Mouse (Mus musculus) naive thymus-derived CD4-positive, alpha-beta T cell, adult 2 months (primary cell): Measurements from ENCODE around the gene Rnaset2b.
"Not testable (repeated sequence)": the region's sequence is repeated elsewhere in the genome, so short reads cannot be mapped to it uniquely, and the experiment has no call there.

Experiments
- DNase-seq: peaks from one replicate; pipeline ENCODE4 v3.0.0-alpha.2; 2011; ENCODE audit warnings: low read depth

Gene Rnaset2b

DNA sequence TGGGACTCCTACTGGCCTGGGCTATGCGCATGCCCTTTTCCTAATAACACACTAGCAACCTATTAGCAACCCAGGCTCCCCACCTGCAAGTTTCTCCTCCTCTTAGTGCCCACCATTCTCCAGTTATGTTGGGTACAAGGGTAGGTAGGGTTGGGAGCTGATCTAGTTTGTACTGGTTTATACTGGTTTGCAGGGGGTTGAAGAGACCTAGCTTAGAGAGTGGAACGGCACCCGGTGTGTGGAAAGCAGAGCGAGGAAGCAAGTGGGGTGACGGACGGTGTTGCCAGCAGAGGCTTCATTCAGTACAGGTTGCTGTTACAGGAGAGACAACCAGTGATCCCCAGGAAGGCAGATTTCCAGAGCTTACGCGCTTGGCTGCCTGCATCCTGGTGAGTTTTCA lies at the start of gene Rnaset2b:
Gene Rnaset2b, plus strand, starts transcription at position 301 of the 400 bp plus-strand sequence.
- not testable (repeated sequence) for DNase-seq

DNA sequence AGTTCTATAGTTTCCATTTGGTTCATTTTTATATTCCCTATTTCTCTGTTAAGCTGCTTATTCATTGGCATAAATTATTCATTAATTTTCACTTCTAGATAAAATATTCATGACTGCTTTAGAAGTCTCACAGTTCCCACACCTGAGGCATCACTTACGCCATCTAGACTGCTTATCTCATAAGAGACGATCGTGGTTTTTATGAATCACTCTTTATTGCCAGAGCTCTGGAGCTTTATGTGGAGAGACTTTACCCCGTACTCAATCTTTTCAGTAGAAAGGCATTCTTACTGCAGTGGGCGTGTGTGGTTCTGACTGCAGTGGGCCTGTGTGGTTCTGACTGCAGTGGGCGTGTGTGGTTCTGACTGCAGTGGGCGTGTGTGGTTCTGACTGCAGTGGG lies 38.8 kb upstream of the Rnaset2b start:
- not testable (repeated sequence) for DNase-seq

- DNase-seq = not testable (repeated sequence)
Observed at GRCm38 (mm10) chr17:6942560-6942959, 27.9 kb upstream of the Rnaset2b start.

DNA sequence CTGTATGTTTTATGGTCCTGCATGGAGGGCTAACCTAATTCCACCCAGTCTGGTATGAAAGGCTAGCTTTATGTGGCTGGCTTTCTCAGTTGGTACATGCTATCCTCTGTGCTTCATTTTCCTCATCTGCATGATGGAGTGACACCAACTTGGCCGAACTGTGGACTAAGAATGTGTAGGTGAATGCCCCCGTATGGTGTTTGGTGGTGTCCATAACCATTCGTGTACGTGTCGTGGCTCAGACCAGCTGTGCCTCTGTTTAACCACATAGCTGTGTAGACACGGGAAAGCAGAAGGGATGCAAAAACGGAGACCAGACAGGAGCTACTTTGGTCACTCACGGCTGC lies 22.8 kb upstream of the Rnaset2b start:
- DNase-seq = not testable (repeated sequence)

DNA sequence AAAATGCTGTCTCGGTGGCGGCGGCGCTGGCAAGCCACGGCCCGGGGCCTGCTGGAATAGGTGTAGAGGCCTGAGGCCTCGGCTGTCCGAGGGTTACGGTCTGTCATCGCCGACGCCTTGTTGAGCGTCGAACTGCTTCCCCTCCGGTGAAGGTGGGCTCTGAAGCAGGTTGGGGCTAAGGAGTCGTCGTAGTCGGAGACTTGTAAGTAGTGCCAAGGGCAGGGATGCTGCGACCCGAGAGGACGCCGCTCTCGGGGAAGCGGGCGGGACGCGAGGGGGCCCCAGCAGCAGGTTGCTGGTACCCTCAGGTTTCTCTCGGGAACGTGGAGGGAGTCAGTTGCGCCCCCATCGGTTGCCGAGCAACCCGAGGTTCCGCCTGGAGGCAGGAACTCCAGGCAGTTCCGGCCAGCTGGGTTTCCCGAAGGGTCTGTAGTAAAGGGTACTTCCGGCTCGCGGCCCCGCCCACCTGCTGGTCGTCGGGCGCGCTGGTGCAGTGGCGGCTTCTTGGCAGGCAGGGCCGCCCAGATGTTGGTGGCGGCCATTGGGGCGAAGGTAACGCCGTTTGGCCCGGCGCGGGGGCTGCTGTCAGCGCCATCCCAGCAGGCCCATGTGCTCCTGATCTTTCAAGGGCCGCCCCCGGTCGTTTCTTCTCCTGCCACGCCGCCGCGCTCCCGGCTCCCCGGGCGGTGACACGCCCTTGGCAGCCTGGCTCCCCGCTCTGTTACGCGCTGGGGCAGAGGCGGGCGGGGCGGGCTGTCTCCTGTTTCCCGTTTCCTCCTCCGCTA lies 22.3 kb upstream of the Rnaset2b start, which contains the start of gene Rsph3b:
Gene Rsph3b, minus strand, starts transcription at position 699 of the 785 bp plus-strand sequence.
- DNase-seq = peak; percentile 59

DNA sequence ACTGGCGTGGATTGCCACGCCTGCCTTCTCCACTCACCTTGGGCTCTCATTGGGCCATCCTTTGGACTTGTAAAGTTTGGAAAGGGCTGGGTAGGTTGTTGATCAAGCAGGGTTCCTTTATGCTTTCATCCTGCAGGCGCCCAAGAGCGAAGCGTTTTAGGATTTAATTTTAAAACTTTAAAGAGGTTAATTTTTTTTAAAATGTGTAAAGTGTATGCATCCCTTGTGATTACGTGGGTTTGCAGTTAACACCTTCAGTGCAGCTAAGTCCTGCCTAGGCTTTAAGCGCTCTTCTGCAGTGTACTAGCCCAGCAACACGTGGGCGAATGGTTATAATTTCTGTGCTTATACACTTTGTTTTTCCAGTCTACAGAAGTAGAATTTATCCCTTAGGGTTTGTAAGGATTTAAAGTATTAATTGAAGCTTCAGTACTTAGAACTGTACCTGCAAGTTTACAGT lies 21.6 kb upstream of the Rnaset2b start:
- peak; percentile 47 for DNase-seq

DNA sequence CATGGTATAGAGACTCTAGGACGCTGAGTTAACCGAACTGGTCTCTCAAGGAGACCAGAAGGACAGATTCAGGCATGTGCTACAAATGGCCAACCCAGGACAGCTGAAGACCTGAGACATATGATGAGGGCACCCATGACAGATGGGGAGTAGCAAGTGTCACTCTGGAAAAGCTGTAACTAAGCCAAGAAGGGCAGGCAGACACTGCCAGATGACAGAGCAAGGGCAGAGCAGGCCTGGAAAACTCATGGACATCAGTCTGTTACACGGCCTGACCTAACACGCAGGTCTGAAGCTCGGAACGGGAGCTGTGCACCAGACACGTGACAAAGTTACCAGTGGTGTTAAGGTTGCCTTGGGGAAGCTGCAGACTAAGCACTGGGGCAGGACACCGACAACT lies 11.6 kb upstream of the Rnaset2b start:
- DNase-seq = not testable (repeated sequence)

- DNase-seq = not testable (repeated sequence)
Observed at GRCm38 (mm10) chr17:6959543-6960259, 10.7 kb upstream of the Rnaset2b start.

- peak; percentile 20 for DNase-seq
Observed at GRCm38 (mm10) chr17:6960349-6960748, 10.1 kb upstream of the Rnaset2b start.

DNA sequence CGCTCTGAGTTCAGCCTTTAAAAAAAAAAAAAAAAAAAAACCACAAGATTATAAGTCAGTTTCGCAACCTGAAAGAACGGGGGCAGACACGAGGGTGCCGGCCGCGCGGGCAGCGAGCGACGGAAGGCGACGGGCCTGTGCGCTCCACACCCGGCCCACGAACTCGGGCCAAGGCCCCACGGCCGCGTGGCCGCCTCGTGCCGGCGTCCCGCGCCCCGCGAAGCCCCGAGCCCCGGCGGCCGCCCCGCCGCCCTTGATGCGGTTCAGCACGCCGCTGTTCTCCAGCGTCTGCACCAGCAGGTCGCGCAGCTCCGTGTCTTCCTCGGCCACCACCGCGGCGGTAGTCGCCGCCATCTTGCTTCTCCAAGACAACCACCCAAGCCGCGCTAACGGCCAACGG lies 9.7 kb upstream of the Rnaset2b start, which contains the start of gene Tagap1:
Gene Tagap1, minus strand, starts transcription at position 381 of the 400 bp plus-strand sequence.
- peak; percentile 62 for DNase-seq

GRCm38 (mm10) chr17:6961181-6962000 lies 9.0 kb upstream of the Rnaset2b start:
- DNase-seq = peak; percentile 64

DNA sequence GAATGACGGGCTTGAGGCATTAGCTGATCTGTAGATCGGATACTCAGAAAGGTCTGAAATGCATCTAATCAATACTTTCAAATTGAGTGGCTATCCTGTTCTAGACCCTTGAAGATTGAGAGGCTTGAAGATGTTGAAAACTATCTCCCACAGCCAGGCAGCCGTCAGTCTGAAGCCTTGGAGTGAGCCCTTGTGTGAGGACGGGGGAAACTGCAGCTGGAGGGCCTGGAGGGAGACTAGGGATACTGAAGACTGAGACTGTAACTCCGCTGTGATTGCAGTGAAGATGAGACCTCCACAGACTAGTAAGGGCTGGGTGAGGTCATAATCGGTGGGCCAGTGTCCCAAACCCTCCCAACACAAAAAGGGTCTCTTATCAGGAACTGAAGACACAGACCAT lies 8.1 kb upstream of the Rnaset2b start:
- DNase-seq = not testable (repeated sequence)

DNA sequence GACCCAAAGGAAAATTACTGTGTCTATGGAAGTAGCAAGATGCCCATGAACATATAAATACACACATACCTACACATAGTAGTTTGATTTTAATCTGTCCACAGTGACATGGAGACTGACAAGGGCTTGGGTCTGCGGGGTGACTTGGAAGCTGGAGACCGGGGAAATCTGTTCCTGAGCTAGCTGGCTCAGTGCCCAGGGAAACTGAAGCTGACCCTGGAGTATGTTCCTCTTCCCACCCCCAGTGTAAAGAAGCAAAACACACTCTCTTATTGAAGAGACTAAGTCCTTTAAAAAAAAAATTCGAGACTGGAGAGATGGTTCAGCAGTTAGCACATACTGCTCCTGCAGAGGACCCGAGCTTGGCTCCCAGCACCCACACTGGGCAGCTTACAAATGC lies 7.5 kb upstream of the Rnaset2b start:
- not testable (repeated sequence) for DNase-seq

DNA sequence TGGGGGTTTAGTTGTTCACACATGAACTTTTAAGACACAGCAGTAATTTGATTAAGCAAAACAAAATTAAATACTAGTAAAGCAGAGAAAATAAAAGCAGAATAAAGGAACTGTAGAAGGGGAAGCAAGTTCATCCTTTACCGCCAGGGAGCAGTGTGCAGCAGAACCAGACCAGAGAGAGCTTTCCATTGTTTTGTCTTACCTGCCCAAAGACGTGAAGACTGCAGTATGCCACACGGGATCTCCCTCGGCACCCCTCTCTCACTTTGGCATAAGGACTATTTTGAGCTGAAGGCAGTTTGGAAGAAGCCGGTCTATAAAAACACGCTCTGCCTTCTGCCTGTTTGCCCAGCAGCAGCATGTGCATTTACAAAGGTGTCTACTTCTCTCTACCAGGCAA lies 5.1 kb upstream of the Rnaset2b start:
- DNase-seq = peak; percentile 66

DNA sequence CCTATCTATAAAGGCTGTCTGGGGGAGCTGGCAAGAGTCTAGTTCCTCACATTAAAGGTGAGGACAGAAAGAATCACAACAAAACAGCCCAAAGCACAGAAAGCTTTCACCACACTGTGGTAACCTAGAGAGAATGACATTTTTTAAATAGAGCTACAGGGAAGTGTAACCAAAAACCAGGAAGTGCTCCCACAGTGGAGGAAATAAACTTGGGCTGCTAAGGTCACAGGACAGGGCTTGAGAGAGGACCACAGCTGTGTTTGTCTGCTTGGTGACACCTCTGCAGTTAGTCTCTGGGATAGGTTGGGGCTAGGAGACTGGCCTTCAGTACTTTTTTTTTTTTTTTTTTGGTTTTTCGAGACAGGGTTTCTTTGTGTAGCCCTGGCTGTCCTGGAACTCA lies 2.8 kb upstream of the Rnaset2b start:
- not testable (repeated sequence) for DNase-seq

- not testable (repeated sequence) for DNase-seq
Observed at GRCm38 (mm10) chr17:6971238-6971637, 804 bp downstream of the Rnaset2b start.

DNA sequence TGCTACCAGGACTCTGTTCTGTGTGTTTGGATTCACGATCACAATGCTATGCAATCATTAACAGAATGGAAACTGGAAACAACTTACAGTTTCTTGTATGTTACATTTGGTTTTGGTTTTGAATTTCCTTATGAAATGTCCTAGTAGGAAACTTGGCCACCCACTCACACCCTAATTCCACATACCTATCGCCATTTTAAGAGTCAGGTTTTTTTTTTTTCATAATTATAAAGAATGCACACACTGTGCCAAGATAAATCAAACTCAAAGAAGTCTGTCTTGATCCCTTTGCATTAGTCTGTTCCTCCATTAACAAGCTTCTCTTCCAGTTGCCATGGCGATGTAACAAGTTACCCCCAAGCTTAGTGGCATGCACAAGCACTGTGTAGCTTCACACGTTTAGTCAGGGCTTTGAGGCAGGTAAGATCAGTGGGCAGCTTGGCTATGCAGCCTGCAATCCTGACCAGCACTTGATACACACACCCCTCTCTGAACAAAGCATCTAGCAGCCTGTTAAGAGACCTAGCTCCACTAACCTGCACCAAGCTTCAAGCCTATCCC lies 2.5 kb downstream of the Rnaset2b start:
- not testable (repeated sequence) for DNase-seq

DNA sequence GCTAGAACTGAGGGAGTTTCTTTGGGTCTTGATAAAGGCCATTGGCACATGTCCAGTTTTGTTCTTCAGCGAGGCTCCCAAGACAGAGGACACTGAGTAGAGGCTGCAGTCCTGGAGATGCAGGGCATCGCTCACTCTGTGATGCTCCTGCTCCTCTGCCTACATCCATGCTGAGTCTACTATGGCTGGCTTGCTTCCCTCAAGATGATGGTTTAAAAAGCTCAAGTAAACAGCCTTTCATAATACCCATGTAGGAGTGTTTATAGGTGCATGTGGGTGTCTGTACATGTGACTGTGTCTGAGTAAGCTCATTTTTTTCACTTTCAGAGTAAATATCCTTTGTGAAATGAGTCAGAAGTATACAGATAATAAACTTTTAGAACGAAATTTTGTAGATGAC lies 4.6 kb downstream of the Rnaset2b start:
- not testable (repeated sequence) for DNase-seq

- DNase-seq = peak; percentile 52
Observed at GRCm38 (mm10) chr17:6978287-6979248, 8.1 kb downstream of the Rnaset2b start, which contains the start of gene Gm49721. Gm49721 (plus strand) TSS chr17:6978904.

GRCm38 (mm10) chr17:6979380-6979779 lies 8.9 kb downstream of the Rnaset2b start:
- DNase-seq = peak; percentile 39
